Mouse (Mus musculus): ENCODE data around the gene Cdh13.

Cdh13 gene

GRCm38 (mm10) chr8:118306957-118307356, 23.4 kb downstream of the Cdh13 start:
- DNase-seq: no peak

GRCm38 (mm10) chr8:118309106-118309505, 25.6 kb downstream of the Cdh13 start:
- no peak for DNase-seq

- no peak for DNase-seq
Observed at GRCm38 (mm10) chr8:118313426-118314187, 30.1 kb downstream of the Cdh13 start.

- DNase-seq: no peak
Observed at GRCm38 (mm10) chr8:118314188-118314563, 30.6 kb downstream of the Cdh13 start.

GRCm38 (mm10) chr8:118314932-118315331, 31.4 kb downstream of the Cdh13 start:
- no peak for DNase-seq

GRCm38 (mm10) chr8:118316440-118316839, 32.9 kb downstream of the Cdh13 start:
- DNase-seq: no peak

GRCm38 (mm10) chr8:118320566-118320965, 37.0 kb downstream of the Cdh13 start:
- no peak for DNase-seq

- DNase-seq: no peak
Observed at GRCm38 (mm10) chr8:118323421-118323820, 39.9 kb downstream of the Cdh13 start.

GRCm38 (mm10) chr8:118334933-118335332, 51.4 kb downstream of the Cdh13 start:
- no peak for DNase-seq

GRCm38 (mm10) chr8:118339711-118340110, 56.2 kb downstream of the Cdh13 start:
- DNase-seq: peak; percentile 13

GRCm38 (mm10) chr8:118343267-118343666, 59.7 kb downstream of the Cdh13 start:
- DNase-seq: no peak

GRCm38 (mm10) chr8:118348710-118349489, 65.4 kb downstream of the Cdh13 start:
- DNase-seq: no peak

GRCm38 (mm10) chr8:118350136-118350535, 66.6 kb downstream of the Cdh13 start:
- DNase-seq: no peak

- DNase-seq: no peak
Observed at GRCm38 (mm10) chr8:118353022-118353421, 69.5 kb downstream of the Cdh13 start.

GRCm38 (mm10) chr8:118357067-118357466, 73.5 kb downstream of the Cdh13 start:
- DNase-seq: no peak

- no peak for DNase-seq
Observed at GRCm38 (mm10) chr8:118357596-118357995, 74.1 kb downstream of the Cdh13 start.

GRCm38 (mm10) chr8:118363781-118364180, 80.2 kb downstream of the Cdh13 start:
- DNase-seq: no peak

GRCm38 (mm10) chr8:118373092-118373491, 89.6 kb downstream of the Cdh13 start:
- no peak for DNase-seq

- peak; percentile 13 for DNase-seq
Observed at GRCm38 (mm10) chr8:118374738-118375137, 91.2 kb downstream of the Cdh13 start.

GRCm38 (mm10) chr8:118376791-118377190, 93.3 kb downstream of the Cdh13 start:
- DNase-seq: peak; percentile 34

GRCm38 (mm10) chr8:118378985-118379384, 95.5 kb downstream of the Cdh13 start:
- DNase-seq: no peak

GRCm38 (mm10) chr8:118379657-118380056, 96.1 kb downstream of the Cdh13 start:
- DNase-seq: peak; percentile 9

- no peak for DNase-seq
Observed at GRCm38 (mm10) chr8:118380058-118380457, 96.5 kb downstream of the Cdh13 start.

GRCm38 (mm10) chr8:118380782-118381181, 97.2 kb downstream of the Cdh13 start:
- no peak for DNase-seq
